Mouse (Mus musculus): ENCODE measurements at regions not wholly inside any gene's neighbourhood (a gene's known extent, or its start where the extent isn't known, plus 50 kb on each side); places are given as distances from the start of the nearest gene placed in this dataset.

- intact Hi-C loops (cut with DNase I): no loop called here
- Histone ChIP-seq H3K36me3 (ENCODE audit: control insufficient read depth, insufficient read depth, low read length) (peaks cover 4% of the 10 kb centered on the region; the same call in 1 of the 2 replicates), H3K79me2 (replicated peaks; ENCODE audit: control insufficient read depth, insufficient read depth, low read length) (no peaks in the 10 kb centered on the region), H3K27me3 (ENCODE audit: control insufficient read depth, insufficient read depth, low read length) (no peaks in the 10 kb centered on the region), H3K4me1 (ENCODE audit: control insufficient read depth, insufficient read depth, low read length) (peaks cover 2% of the 10 kb centered on the region), H3K27ac (no peak overlapping the region), H3K9ac (ENCODE audit: low read depth, low read length) (no peak overlapping the region), H3K4me3 (no peak overlapping the region)
- DNase-seq: no peak
- TF ChIP-seq CTCF (IDR thresholded peaks at IDR 0.05): no peak
- no peak for TF ChIP-seq EP300 (IDR thresholded peaks at IDR 0.05; ENCODE audit: insufficient read depth, low read depth, low read length)
- no peak for TF ChIP-seq POLR2A (IDR thresholded peaks at IDR 0.05; ENCODE audit: insufficient read depth, low read depth, low read length)
- WGBS: 72% methylated on average over 4 of the region's 4 CpGs
Observed at GRCm38 (mm10) chr10:16438414-16438813, 1284.6 kb upstream of the Cited2 start.

GRCm38 (mm10) chr10:16440932-16441640 is 1281.9 kb upstream of the Cited2 start:
- TF ChIP-seq EP300 (IDR thresholded peaks at IDR 0.05; ENCODE audit: insufficient read depth, low read depth, low read length) (no peak), POLR2A (IDR thresholded peaks at IDR 0.05; ENCODE audit: insufficient read depth, low read depth, low read length) (no peak), CTCF (IDR thresholded peaks at IDR 0.05) (no peak)
- Histone ChIP-seq H3K27me3 (ENCODE audit: control insufficient read depth, insufficient read depth, low read length) (no peaks in the 10 kb centered on the region), H3K9ac (ENCODE audit: low read depth, low read length) (no peak overlapping the region), H3K36me3 (ENCODE audit: control insufficient read depth, insufficient read depth, low read length) (peaks cover 4% of the 10 kb centered on the region; the same call in 1 of the 2 replicates), H3K4me3 (no peak overlapping the region), H3K27ac (no peak overlapping the region), H3K4me1 (ENCODE audit: control insufficient read depth, insufficient read depth, low read length) (peaks cover 2% of the 10 kb centered on the region), H3K79me2 (replicated peaks; ENCODE audit: control insufficient read depth, insufficient read depth, low read length) (no peaks in the 10 kb centered on the region)
- WGBS: 17% methylated on average over 3 of the region's 3 CpGs
- intact Hi-C loops (cut with DNase I): no loop called here
- no peak for DNase-seq

GRCm38 (mm10) chr10:16441661-16442072 is 1281.4 kb upstream of the Cited2 start:
- Histone ChIP-seq H3K4me1 (ENCODE audit: control insufficient read depth, insufficient read depth, low read length) (peaks cover 2% of the 10 kb centered on the region), H3K27ac (no peak overlapping the region), H3K4me3 (no peak overlapping the region), H3K79me2 (replicated peaks; ENCODE audit: control insufficient read depth, insufficient read depth, low read length) (no peaks in the 10 kb centered on the region), H3K27me3 (ENCODE audit: control insufficient read depth, insufficient read depth, low read length) (no peaks in the 10 kb centered on the region), H3K36me3 (ENCODE audit: control insufficient read depth, insufficient read depth, low read length) (peaks cover 4% of the 10 kb centered on the region; the same call in 1 of the 2 replicates), H3K9ac (ENCODE audit: low read depth, low read length) (no peak overlapping the region)
- DNase-seq: no peak
- 77% methylated on average over 2 of the region's 2 CpGs for WGBS
- intact Hi-C loops (cut with DNase I): no loop called here
- TF ChIP-seq POLR2A (IDR thresholded peaks at IDR 0.05; ENCODE audit: insufficient read depth, low read depth, low read length) (no peak), CTCF (IDR thresholded peaks at IDR 0.05) (no peak), EP300 (IDR thresholded peaks at IDR 0.05; ENCODE audit: insufficient read depth, low read depth, low read length) (no peak)

- DNase-seq: no peak
- no peak overlapping the region for H3K9ac ChIP-seq (ENCODE audit: low read depth, low read length)
- H3K27me3 ChIP-seq (ENCODE audit: control insufficient read depth, insufficient read depth, low read length): no peaks in the 10 kb centered on the region
- intact Hi-C loops (cut with DNase I): no loop called here
- no peak overlapping the region for H3K27ac ChIP-seq
- TF ChIP-seq POLR2A (IDR thresholded peaks at IDR 0.05; ENCODE audit: insufficient read depth, low read depth, low read length) (no peak), EP300 (IDR thresholded peaks at IDR 0.05; ENCODE audit: insufficient read depth, low read depth, low read length) (no peak), CTCF (IDR thresholded peaks at IDR 0.05) (no peak)
- H3K4me3 ChIP-seq: no peak overlapping the region
- peaks cover 2% of the 10 kb centered on the region for H3K4me1 ChIP-seq (ENCODE audit: control insufficient read depth, insufficient read depth, low read length)
- peaks cover 4% of the 10 kb centered on the region; the same call in 1 of the 2 replicates for H3K36me3 ChIP-seq (ENCODE audit: control insufficient read depth, insufficient read depth, low read length)
- no peaks in the 10 kb centered on the region for H3K79me2 ChIP-seq (replicated peaks; ENCODE audit: control insufficient read depth, insufficient read depth, low read length)
Observed at GRCm38 (mm10) chr10:16443901-16444300, 1279.1 kb upstream of the Cited2 start.

- TF ChIP-seq EP300 (IDR thresholded peaks at IDR 0.05; ENCODE audit: insufficient read depth, low read depth, low read length) (no peak), POLR2A (IDR thresholded peaks at IDR 0.05; ENCODE audit: insufficient read depth, low read depth, low read length) (no peak), CTCF (IDR thresholded peaks at IDR 0.05) (no peak)
- Histone ChIP-seq H3K36me3 (ENCODE audit: control insufficient read depth, insufficient read depth, low read length) (no peaks in the 10 kb centered on the region), H3K4me1 (ENCODE audit: control insufficient read depth, insufficient read depth, low read length) (no peaks in the 10 kb centered on the region), H3K79me2 (replicated peaks; ENCODE audit: control insufficient read depth, insufficient read depth, low read length) (no peaks in the 10 kb centered on the region), H3K4me3 (no peak overlapping the region), H3K9ac (ENCODE audit: low read depth, low read length) (no peak overlapping the region), H3K27me3 (ENCODE audit: control insufficient read depth, insufficient read depth, low read length) (no peaks in the 10 kb centered on the region), H3K27ac (no peak overlapping the region)
- 51% methylated on average over 3 of the region's 3 CpGs for WGBS
- intact Hi-C loops (cut with DNase I): no loop called here
- DNase-seq: no peak
Observed at GRCm38 (mm10) chr10:16467935-16468334, 1255.1 kb upstream of the Cited2 start.

GRCm38 (mm10) chr10:16469711-16470110 is 1253.3 kb upstream of the Cited2 start:
- intact Hi-C loops (cut with DNase I): no loop called here
- H3K4me1 ChIP-seq (ENCODE audit: control insufficient read depth, insufficient read depth, low read length): peaks cover 3% of the 10 kb centered on the region; the same call in 1 of the 2 replicates
- no peak overlapping the region for H3K27ac ChIP-seq
- DNase-seq: no peak
- no peak overlapping the region for H3K9ac ChIP-seq (ENCODE audit: low read depth, low read length)
- H3K27me3 ChIP-seq (ENCODE audit: control insufficient read depth, insufficient read depth, low read length): no peaks in the 10 kb centered on the region
- no peak for TF ChIP-seq CTCF (IDR thresholded peaks at IDR 0.05)
- TF ChIP-seq POLR2A (IDR thresholded peaks at IDR 0.05; ENCODE audit: insufficient read depth, low read depth, low read length): no peak
- TF ChIP-seq EP300 (IDR thresholded peaks at IDR 0.05; ENCODE audit: insufficient read depth, low read depth, low read length): no peak
- H3K36me3 ChIP-seq (ENCODE audit: control insufficient read depth, insufficient read depth, low read length): no peaks in the 10 kb centered on the region
- no peak overlapping the region for H3K4me3 ChIP-seq
- 40% methylated on average over 1 of the region's 1 CpGs for WGBS
- no peaks in the 10 kb centered on the region for H3K79me2 ChIP-seq (replicated peaks; ENCODE audit: control insufficient read depth, insufficient read depth, low read length)

Data from heart, adult 2 months (tissue).